Mouse (Mus musculus): ENCODE measurements around the gene Ndufaf7.

DNA sequence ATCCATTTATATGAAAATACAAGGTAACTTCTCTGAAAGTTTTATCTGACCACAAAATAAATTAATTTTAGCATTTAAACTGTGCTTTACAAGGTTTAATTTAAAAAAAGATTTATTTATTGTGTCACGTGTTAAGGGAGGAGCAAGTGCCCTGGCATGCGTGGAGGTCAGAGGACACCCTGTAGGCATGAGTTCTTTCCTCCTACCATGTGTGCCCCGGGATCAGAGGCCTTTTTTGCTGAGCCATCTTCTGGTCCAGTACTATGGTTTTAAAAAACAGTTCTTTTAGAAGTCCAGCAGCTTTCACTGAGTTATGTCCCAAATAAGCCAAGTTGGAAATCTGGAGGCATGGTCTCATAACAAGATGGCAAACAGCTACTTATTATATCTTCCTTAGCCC, 46.8 kb downstream of the Ndufaf7 start:
- no peak for TF ChIP-seq FOSL1 (IDR thresholded peaks at IDR 0.05; ENCODE audit: insufficient read depth, low read length, poor library complexity, severe bottlenecking)
- no peak for TF ChIP-seq CTCF (IDR thresholded peaks at IDR 0.05; ENCODE audit: control insufficient read depth, insufficient read depth, insufficient read length)
- no peak for TF ChIP-seq USF1 (IDR thresholded peaks at IDR 0.05; ENCODE audit: low read depth)
- TF ChIP-seq CEBPB (IDR thresholded peaks at IDR 0.05; ENCODE audit: low read depth), result no peak
- TF ChIP-seq MYOG (IDR thresholded peaks at IDR 0.05; ENCODE audit: control insufficient read depth, extremely low read depth, insufficient read length), result no peak

All from C2C12 (cell line).